Mouse (Mus musculus): ENCODE data around the gene Fbxl22.

The Fbxl22 gene

GRCm38 (mm10) chr9:66507684-66508083 is 6.7 kb downstream of the Fbxl22 start:
- no peak for DNase-seq (ENCODE audit: low read depth, low spot score)

- no peak for DNase-seq (ENCODE audit: low read depth, low spot score)
Measured at GRCm38 (mm10) chr9:66506424-66506823, 8.0 kb downstream of the Fbxl22 start.

GRCm38 (mm10) chr9:66506011-66506410 is 8.4 kb downstream of the Fbxl22 start:
- DNase-seq (ENCODE audit: low read depth, low spot score) = no peak

GRCm38 (mm10) chr9:66505141-66505917 is 9.1 kb downstream of the Fbxl22 start:
- DNase-seq (ENCODE audit: low read depth, low spot score) = no peak

GRCm38 (mm10) chr9:66504518-66504917 is 9.9 kb downstream of the Fbxl22 start:
- DNase-seq (ENCODE audit: low read depth, low spot score) = peak; percentile 67

- no peak for DNase-seq (ENCODE audit: low read depth, low spot score)
Measured at GRCm38 (mm10) chr9:66503879-66504411, 10.4 kb downstream of the Fbxl22 start.

GRCm38 (mm10) chr9:66501248-66501647 is 13.1 kb downstream of the Fbxl22 start:
- no peak for DNase-seq (ENCODE audit: low read depth, low spot score)

GRCm38 (mm10) chr9:66493992-66494391 is 20.4 kb downstream of the Fbxl22 start:
- DNase-seq (ENCODE audit: low read depth, low spot score) = no peak

- no peak for DNase-seq (ENCODE audit: low read depth, low spot score)
Measured at GRCm38 (mm10) chr9:66492361-66492760, 22.0 kb downstream of the Fbxl22 start.

GRCm38 (mm10) chr9:66488786-66489185 is 25.6 kb downstream of the Fbxl22 start:
- DNase-seq (ENCODE audit: low read depth, low spot score) = no peak

- DNase-seq (ENCODE audit: low read depth, low spot score) = no peak
Measured at GRCm38 (mm10) chr9:66483429-66483828, 31.0 kb downstream of the Fbxl22 start.

- no peak for DNase-seq (ENCODE audit: low read depth, low spot score)
Measured at GRCm38 (mm10) chr9:66477785-66478184, 36.6 kb downstream of the Fbxl22 start.

- DNase-seq (ENCODE audit: low read depth, low spot score) = peak; percentile 13
Measured at GRCm38 (mm10) chr9:66465087-66465486, 49.3 kb downstream of the Fbxl22 start.
